Mouse (Mus musculus) bone marrow macrophage, adult 2 months (primary cell): ENCODE results near the gene Msx1. TPM values are rescaled to one million over a fixed set of nuclear protein-coding genes. Genes with fewer than 3 reads are reported as not detected.

Source experiments
- H3K27ac ChIP-seq: 2 replicates; pipeline ENCODE4 v1.5.1; 2012; ENCODE audit warnings: low read depth, low read length; ENCODE audit not compliant: insufficient read depth
- H3K4me1 ChIP-seq: 2 replicates; pipeline ENCODE4 v1.6.1; 2012; ENCODE audit warnings: low read length; ENCODE audit not compliant: control insufficient read depth, insufficient read depth
- H3K4me3 ChIP-seq: 2 replicates; pipeline ENCODE4 v1.5.1; 2012; ENCODE audit warnings: mild to moderate bottlenecking, low read length, moderate library complexity; ENCODE audit not compliant: insufficient read depth
- CTCF ChIP-seq: IDR thresholded peaks from 2 replicates; pipeline ENCODE4 v1.5.1; 2012; ENCODE audit warnings: low read depth, mild to moderate bottlenecking, low read length, moderate library complexity
- POLR2A ChIP-seq: IDR thresholded peaks from 2 replicates; pipeline ENCODE4 v1.6.1; 2012; ENCODE audit warnings: mild to moderate bottlenecking, low read depth, low read length, borderline replicate concordance
- polyA plus RNA-seq: library from polyadenylated mRNA; stranded (reverse); fragments of >200 nt; gene quantifications from 2 replicates; pipeline ENCODE4 v1.2.4, GENCODE M21; 2012; ENCODE audit not compliant: missing spikeins, insufficient read depth, insufficient read length

The Msx1 gene
- polyA plus RNA-seq, 1 experiment, result not detected

- no peak overlapping the region for H3K4me3 ChIP-seq
- TF ChIP-seq CTCF (no peak), POLR2A (no peak)
- no peak overlapping the region for H3K27ac ChIP-seq
- no peaks in the 10 kb centered on the region for H3K4me1 ChIP-seq
Observed at GRCm38 (mm10) chr5:37796751-37797150, 27.6 kb downstream of the Msx1 start.

GRCm38 (mm10) chr5:37795691-37796090 lies 28.7 kb downstream of the Msx1 start:
- TF ChIP-seq POLR2A, result no peak
- TF ChIP-seq CTCF, result no peak
- Histone ChIP-seq H3K4me3 (no peak overlapping the region), H3K27ac (no peak overlapping the region), H3K4me1 (no peaks in the 10 kb centered on the region)

GRCm38 (mm10) chr5:37792154-37792553 lies 32.2 kb downstream of the Msx1 start:
- no peaks in the 10 kb centered on the region for H3K4me1 ChIP-seq
- H3K4me3 ChIP-seq, result no peak overlapping the region
- H3K27ac ChIP-seq, result no peak overlapping the region
- TF ChIP-seq POLR2A, result no peak

GRCm38 (mm10) chr5:37784847-37785391 lies 39.5 kb downstream of the Msx1 start:
- H3K4me1 ChIP-seq, result no peaks in the 10 kb centered on the region
- no peak for TF ChIP-seq POLR2A
- no peak for TF ChIP-seq CTCF
- H3K4me3 ChIP-seq, result no peak overlapping the region
- no peak overlapping the region for H3K27ac ChIP-seq

GRCm38 (mm10) chr5:37783306-37783705 lies 41.1 kb downstream of the Msx1 start:
- Histone ChIP-seq H3K4me3 (no peak overlapping the region), H3K4me1 (no peaks in the 10 kb centered on the region), H3K27ac (no peak overlapping the region)
- no peak for TF ChIP-seq POLR2A
- no peak for TF ChIP-seq CTCF

GRCm38 (mm10) chr5:37775681-37776080 lies 48.7 kb downstream of the Msx1 start:
- no peak overlapping the region for H3K4me3 ChIP-seq

GRCm38 (mm10) chr5:37774011-37774410 lies 50.4 kb downstream of the Msx1 start:
- H3K27ac ChIP-seq, result no peak overlapping the region
- TF ChIP-seq POLR2A (no peak), CTCF (no peak)
- H3K4me3 ChIP-seq, result no peak overlapping the region
- no peaks in the 10 kb centered on the region for H3K4me1 ChIP-seq

More at GRCm38 (mm10) chr5:37775681-37776080, 48.7 kb downstream of the Msx1 start:
- H3K27ac ChIP-seq, result no peak overlapping the region
- no peaks in the 10 kb centered on the region for H3K4me1 ChIP-seq
- TF ChIP-seq CTCF, result no peak

GRCm38 (mm10) chr5:37770870-37771269 lies 53.5 kb downstream of the Msx1 start:
- no peak overlapping the region for H3K27ac ChIP-seq
- no peak overlapping the region for H3K4me3 ChIP-seq
- TF ChIP-seq POLR2A, result no peak
- TF ChIP-seq CTCF, result no peak
- no peaks in the 10 kb centered on the region for H3K4me1 ChIP-seq

Other genes starting within 250 kb of the Msx1 start
- gene Stk32b, start 107.4 kb downstream of the Msx1 start, polyA plus RNA-seq, result not detected in 2 replicates
- gene Cytl1, start 89.1 kb downstream of the Msx1 start, polyA plus RNA-seq, result not detected in 2 replicates
- 21.1 and 26.4 TPM in 2 replicates for gene Stx18, start 214.2 kb upstream of the Msx1 start, polyA plus RNA-seq